Mouse (Mus musculus) urinary bladder, postnatal 10 days (tissue): ENCODE measurements around the gene Lin52.
A peak's percentile ranks its signal among the peaks of the same experiment; 100 is the strongest.

Source experiments
- DNase-seq: peaks from one replicate; pipeline ENCODE4 v3.0.0; 2022; ENCODE audit warnings: low spot score

The Lin52 gene

GRCm38 (mm10) chr12:84450718-84451646, at the start of gene Lin52, which contains the start of gene Aldh6a1:
Gene Lin52 (plus strand): TSS chr12:84451422.
Gene Aldh6a1 (minus strand): TSS chr12:84451004.
- peak; percentile 84 for DNase-seq

GRCm38 (mm10) chr12:84402923-84403322, 48.3 kb upstream of the Lin52 start:
- DNase-seq, result no peak

GRCm38 (mm10) chr12:84404541-84404940, 46.7 kb upstream of the Lin52 start:
- no peak for DNase-seq

GRCm38 (mm10) chr12:84407259-84407658, 44.0 kb upstream of the Lin52 start:
- no peak for DNase-seq

GRCm38 (mm10) chr12:84407874-84408818, 43.1 kb upstream of the Lin52 start:
- DNase-seq, result no peak

- peak; percentile 51 for DNase-seq
Observed at GRCm38 (mm10) chr12:84408819-84409507, 42.3 kb upstream of the Lin52 start, which contains the start of the genes Entpd5 and Bbof1. Gene Entpd5 (minus strand): TSS chr12:84409029. Gene Bbof1 (plus strand): TSS chr12:84409071.

GRCm38 (mm10) chr12:84416834-84417604, 34.2 kb upstream of the Lin52 start, which contains the start of gene Rnf113a2:
Gene Rnf113a2 (plus strand): TSS chr12:84417196.
- DNase-seq, result peak; percentile 39

GRCm38 (mm10) chr12:84417605-84417922, 33.7 kb upstream of the Lin52 start:
- DNase-seq, result no peak

GRCm38 (mm10) chr12:84423990-84424389, 27.2 kb upstream of the Lin52 start:
- no peak for DNase-seq

GRCm38 (mm10) chr12:84429825-84430224, 21.4 kb upstream of the Lin52 start:
- no peak for DNase-seq

- DNase-seq, result no peak
Observed at GRCm38 (mm10) chr12:84438697-84439096, 12.5 kb upstream of the Lin52 start.

- DNase-seq, result no peak
Observed at GRCm38 (mm10) chr12:84442526-84442925, 8.7 kb upstream of the Lin52 start.

GRCm38 (mm10) chr12:84447386-84447785, 3.8 kb upstream of the Lin52 start:
- DNase-seq, result no peak

GRCm38 (mm10) chr12:84448181-84448580, 3.0 kb upstream of the Lin52 start:
- no peak for DNase-seq

GRCm38 (mm10) chr12:84449887-84450286, 1.3 kb upstream of the Lin52 start:
- no peak for DNase-seq

- DNase-seq, result no peak
Observed at GRCm38 (mm10) chr12:84450351-84450717, 888 bp upstream of the Lin52 start.

- no peak for DNase-seq
Observed at GRCm38 (mm10) chr12:84451801-84452200, 579 bp downstream of the Lin52 start.

- DNase-seq, result no peak
Observed at GRCm38 (mm10) chr12:84456911-84457310, 5.7 kb downstream of the Lin52 start.

- DNase-seq, result no peak
Observed at GRCm38 (mm10) chr12:84459845-84460244, 8.6 kb downstream of the Lin52 start.

- DNase-seq, result no peak
Observed at GRCm38 (mm10) chr12:84461416-84461815, 10.2 kb downstream of the Lin52 start.

- DNase-seq, result no peak
Observed at GRCm38 (mm10) chr12:84462856-84463255, 11.6 kb downstream of the Lin52 start.
